Mouse (Mus musculus): ENCODE results near the gene Hipk2. TPM values are rescaled to one million over a fixed set of nuclear protein-coding genes. Genes with fewer than 3 reads are reported as not detected.
A peak's percentile ranks its signal among the peaks of the same experiment; 100 is the strongest.

Hipk2 gene
- polyA plus RNA-seq, 1 experiment = 14.9 TPM

GRCm38 (mm10) chr6:38741024-38741423 lies 134.9 kb downstream of the Hipk2 start:
- no peak for TF ChIP-seq CTCF (IDR thresholded peaks at IDR 0.05; ENCODE audit: extremely low read depth, insufficient read depth, insufficient read length, insufficient replicate concordance)
- TF ChIP-seq POLR2A (IDR thresholded peaks at IDR 0.05; ENCODE audit: low read depth, low read length) = no peak
- Histone ChIP-seq H3K4me3 (ENCODE audit: extremely low read depth, insufficient read depth, insufficient read length) (no peak overlapping the region), H3K27ac (ENCODE audit: insufficient read depth, low read length) (no peak overlapping the region), H3K36me3 (ENCODE audit: control insufficient read depth, insufficient read depth, low read length) (peaks cover 4% of the 10 kb centered on the region), H3K4me1 (ENCODE audit: control insufficient read depth, insufficient read depth, insufficient read length) (no peaks in the 10 kb centered on the region), H3K27me3 (ENCODE audit: control insufficient read depth, insufficient read depth, low read length) (no peaks in the 10 kb centered on the region)
- no peak for DNase-seq (ENCODE audit: low read depth in 1 of 2, low spot score in 2 of 2)
- 97% methylated on average over 3 of the region's 3 CpGs for WGBS

- 88% methylated on average over 3 of the region's 3 CpGs for WGBS
- Histone ChIP-seq H3K4me1 (ENCODE audit: control insufficient read depth, insufficient read depth, insufficient read length) (no peaks in the 10 kb centered on the region), H3K4me3 (ENCODE audit: extremely low read depth, insufficient read depth, insufficient read length) (no peak overlapping the region), H3K27me3 (ENCODE audit: control insufficient read depth, insufficient read depth, low read length) (no peaks in the 10 kb centered on the region), H3K27ac (ENCODE audit: insufficient read depth, low read length) (no peak overlapping the region), H3K36me3 (ENCODE audit: control insufficient read depth, insufficient read depth, low read length) (peaks cover 4% of the 10 kb centered on the region)
- no peak for DNase-seq (ENCODE audit: low read depth in 1 of 2, low spot score in 2 of 2)
- TF ChIP-seq CTCF (IDR thresholded peaks at IDR 0.05; ENCODE audit: extremely low read depth, insufficient read depth, insufficient read length, insufficient replicate concordance) = no peak
- no peak for TF ChIP-seq POLR2A (IDR thresholded peaks at IDR 0.05; ENCODE audit: low read depth, low read length)
These were observed 136.7 kb downstream of the Hipk2 start for GRCm38 (mm10) chr6:38739266-38739665.

GRCm38 (mm10) chr6:38737763-38738162 lies 138.2 kb downstream of the Hipk2 start:
- Histone ChIP-seq H3K27ac (ENCODE audit: insufficient read depth, low read length) (no peak overlapping the region), H3K27me3 (ENCODE audit: control insufficient read depth, insufficient read depth, low read length) (no peaks in the 10 kb centered on the region), H3K4me1 (ENCODE audit: control insufficient read depth, insufficient read depth, insufficient read length) (no peaks in the 10 kb centered on the region), H3K4me3 (ENCODE audit: extremely low read depth, insufficient read depth, insufficient read length) (no peak overlapping the region), H3K36me3 (ENCODE audit: control insufficient read depth, insufficient read depth, low read length) (peaks cover under 1% of the 10 kb centered on the region; the same call in 1 of the 2 replicates)
- no peak for TF ChIP-seq POLR2A (IDR thresholded peaks at IDR 0.05; ENCODE audit: low read depth, low read length)
- TF ChIP-seq CTCF (IDR thresholded peaks at IDR 0.05; ENCODE audit: extremely low read depth, insufficient read depth, insufficient read length, insufficient replicate concordance) = peak; percentile 30; the same call in 1 of the 2 replicates
- 69% methylated on average over 2 of the region's 2 CpGs for WGBS
- peak in 1 of 2 experiments; percentile 53 for DNase-seq (ENCODE audit: low read depth in 1 of 2, low spot score in 2 of 2)

GRCm38 (mm10) chr6:38736240-38736639 lies 139.7 kb downstream of the Hipk2 start:
- H3K27me3 ChIP-seq (ENCODE audit: control insufficient read depth, insufficient read depth, low read length) = no peaks in the 10 kb centered on the region
- TF ChIP-seq POLR2A (IDR thresholded peaks at IDR 0.05; ENCODE audit: low read depth, low read length) (no peak), CTCF (IDR thresholded peaks at IDR 0.05; ENCODE audit: extremely low read depth, insufficient read depth, insufficient read length, insufficient replicate concordance) (peak; percentile 77; the same call in 1 of the 2 replicates)
- no peak overlapping the region for H3K4me3 ChIP-seq (ENCODE audit: extremely low read depth, insufficient read depth, insufficient read length)
- H3K4me1 ChIP-seq (ENCODE audit: control insufficient read depth, insufficient read depth, insufficient read length) = no peaks in the 10 kb centered on the region
- no peaks in the 10 kb centered on the region; the same call in 1 of the 2 replicates for H3K36me3 ChIP-seq (ENCODE audit: control insufficient read depth, insufficient read depth, low read length)
- WGBS = 34% methylated on average over 4 of the region's 4 CpGs
- DNase-seq (ENCODE audit: low read depth in 1 of 2, low spot score in 2 of 2) = peak; percentile 29 to 74
- H3K27ac ChIP-seq (ENCODE audit: insufficient read depth, low read length) = no peak overlapping the region

- no peaks in the 10 kb centered on the region; the same call in 1 of the 2 replicates for H3K36me3 ChIP-seq (ENCODE audit: control insufficient read depth, insufficient read depth, low read length)
- TF ChIP-seq CTCF (IDR thresholded peaks at IDR 0.05; ENCODE audit: extremely low read depth, insufficient read depth, insufficient read length, insufficient replicate concordance) (no peak), POLR2A (IDR thresholded peaks at IDR 0.05; ENCODE audit: low read depth, low read length) (no peak)
These were observed 143.3 kb downstream of the Hipk2 start for GRCm38 (mm10) chr6:38732681-38733080.

GRCm38 (mm10) chr6:38730169-38731146 lies 145.5 kb downstream of the Hipk2 start:
- Histone ChIP-seq H3K4me3 (ENCODE audit: extremely low read depth, insufficient read depth, insufficient read length) (no peak overlapping the region), H3K4me1 (ENCODE audit: control insufficient read depth, insufficient read depth, insufficient read length) (peaks cover 2% of the 10 kb centered on the region; the same call in 1 of the 2 replicates), H3K36me3 (ENCODE audit: control insufficient read depth, insufficient read depth, low read length) (no peaks in the 10 kb centered on the region; the same call in 1 of the 2 replicates), H3K27me3 (ENCODE audit: control insufficient read depth, insufficient read depth, low read length) (no peaks in the 10 kb centered on the region), H3K27ac (ENCODE audit: insufficient read depth, low read length) (no peak overlapping the region)
- 94% methylated on average over 15 of the region's 15 CpGs for WGBS
- no peak for DNase-seq (ENCODE audit: low read depth in 1 of 2, low spot score in 2 of 2)
- TF ChIP-seq POLR2A (IDR thresholded peaks at IDR 0.05; ENCODE audit: low read depth, low read length) = no peak
- TF ChIP-seq CTCF (IDR thresholded peaks at IDR 0.05; ENCODE audit: extremely low read depth, insufficient read depth, insufficient read length, insufficient replicate concordance) = no peak

More at GRCm38 (mm10) chr6:38732681-38733080, 143.3 kb downstream of the Hipk2 start:
- Histone ChIP-seq H3K27ac (ENCODE audit: insufficient read depth, low read length) (no peak overlapping the region), H3K4me3 (ENCODE audit: extremely low read depth, insufficient read depth, insufficient read length) (no peak overlapping the region), H3K4me1 (ENCODE audit: control insufficient read depth, insufficient read depth, insufficient read length) (no peaks in the 10 kb centered on the region), H3K27me3 (ENCODE audit: control insufficient read depth, insufficient read depth, low read length) (no peaks in the 10 kb centered on the region)
- 96% methylated on average over 3 of the region's 3 CpGs for WGBS
- no peak for DNase-seq (ENCODE audit: low read depth in 1 of 2, low spot score in 2 of 2)
